Mouse (Mus musculus) MEL (cell line): ENCODE data around the gene Cacng4.

Source experiments
- CTCF ChIP-seq, 3 experiments: IDR thresholded peaks in 2 of 3; conservative IDR thresholded peaks in 1 of 3; 2 replicates each; pipeline ENCODE4 v1.5.1; 2011 to 2012; ENCODE audit warnings: low read length in 3 of 3, low read depth in 2 of 3, mild to moderate bottlenecking in 2 of 3, improper control_type of control experiment in 1 of 3, inconsistent platforms in 1 of 3, mixed read lengths in 1 of 3, moderate library complexity in 1 of 3; ENCODE audit not compliant: control insufficient read depth in 1 of 3, insufficient read depth in 1 of 3, poor library complexity in 1 of 3, severe bottlenecking in 1 of 3
- E2F4 ChIP-seq: IDR thresholded peaks from 2 replicates; pipeline ENCODE4 v1.6.1; 2011; ENCODE audit warnings: low read depth, low read length, improper control_type of control experiment, borderline replicate concordance
- ELF1 ChIP-seq: IDR thresholded peaks from 2 replicates; pipeline ENCODE4 v1.6.1; 2014; ENCODE audit warnings: low read depth, mild to moderate bottlenecking, inconsistent platforms, low read length, improper control_type of control experiment, moderate library complexity
- EP300 ChIP-seq, 2 experiments: IDR thresholded peaks; 2 replicates each; pipeline ENCODE4 v1.6.1; 2011; ENCODE audit warnings: improper control_type of control experiment in 2 of 2, low read length in 2 of 2, low read depth in 1 of 2, mild to moderate bottlenecking in 1 of 2
- MAZ ChIP-seq: IDR thresholded peaks from 2 replicates; pipeline ENCODE4 v1.6.1; 2012; ENCODE audit warnings: low read depth, mild to moderate bottlenecking, inconsistent platforms, low read length, improper control_type of control experiment
- MEF2A ChIP-seq: IDR thresholded peaks from 2 replicates; pipeline ENCODE4 v1.6.1; 2014; ENCODE audit warnings: low read depth, mild to moderate bottlenecking, inconsistent platforms, low read length, improper control_type of control experiment; ENCODE audit not compliant: poor library complexity, insufficient replicate concordance, severe bottlenecking; ENCODE audit errors: extremely low read depth
- MXI1 ChIP-seq: IDR thresholded peaks from 2 replicates; pipeline ENCODE4 v1.6.1; 2011; ENCODE audit warnings: mild to moderate bottlenecking, low read depth, low read length, improper control_type of control experiment
- MYB ChIP-seq: IDR thresholded peaks from 2 replicates; pipeline ENCODE4 v1.6.1; 2011; ENCODE audit warnings: mild to moderate bottlenecking, low read depth, low read length, improper control_type of control experiment
- POLR2A ChIP-seq, 2 experiments: IDR thresholded peaks; 2 replicates each; pipeline ENCODE4 v1.6.1; 2011 to 2012; ENCODE audit warnings: low read length in 2 of 2, mild to moderate bottlenecking in 2 of 2, control low read depth in 1 of 2, improper control_type of control experiment in 1 of 2, low read depth in 1 of 2, moderate library complexity in 1 of 2; ENCODE audit not compliant: control insufficient read depth in 1 of 2, insufficient read depth in 1 of 2, poor library complexity in 1 of 2
- RAD21 ChIP-seq: IDR thresholded peaks from 2 replicates; pipeline ENCODE4 v1.6.1; 2011; ENCODE audit warnings: mild to moderate bottlenecking, low read depth, low read length, improper control_type of control experiment
- USF2 ChIP-seq, 2 experiments: IDR thresholded peaks; 2 replicates each; pipeline ENCODE4 v1.6.1; 2011 to 2012; ENCODE audit warnings: improper control_type of control experiment in 2 of 2, low read length in 2 of 2, borderline replicate concordance in 1 of 2, inconsistent platforms in 1 of 2, low read depth in 1 of 2, mild to moderate bottlenecking in 1 of 2; ENCODE audit not compliant: insufficient read depth in 1 of 2

- TF ChIP-seq POLR2A (IDR thresholded peaks at IDR 0.05; ENCODE audit: control insufficient read depth in 1 of 2, insufficient read depth in 1 of 2, low read depth in 1 of 2, low read length in 2 of 2, poor library complexity in 1 of 2), result no peak
- no peak for TF ChIP-seq CTCF (IDR thresholded peaks at IDR 0.05 in 2 of 3, conservative IDR thresholded peaks at IDR 0.05 in 1 of 3; ENCODE audit: control insufficient read depth in 1 of 3, insufficient read depth in 1 of 3, low read depth in 2 of 3, low read length in 3 of 3, poor library complexity in 1 of 3, severe bottlenecking in 1 of 3)
- no peak for TF ChIP-seq ELF1
- TF ChIP-seq EP300 (IDR thresholded peaks at IDR 0.05; ENCODE audit: low read depth in 1 of 2, low read length in 2 of 2), result no peak
- TF ChIP-seq MYB, result no peak
- no peak for TF ChIP-seq MXI1
- no peak for TF ChIP-seq USF2 (IDR thresholded peaks at IDR 0.05; ENCODE audit: borderline replicate concordance in 1 of 2, insufficient read depth in 1 of 2, low read depth in 1 of 2, low read length in 2 of 2)
- no peak for TF ChIP-seq MEF2A
- TF ChIP-seq RAD21, result no peak
- TF ChIP-seq MAZ, result no peak
- TF ChIP-seq E2F4, result no peak
These were observed 34.4 kb downstream of the Cacng4 start for GRCm38 (mm10) chr11:107760001-107760400.
